Mouse (Mus musculus) E14TG2a.4 (cell line): ENCODE measurements around the gene Tead1.
A peak's percentile ranks its signal among the peaks of the same experiment; 100 is the strongest.

ENCODE experiments used
- CTCF ChIP-seq: conservative IDR thresholded peaks from 2 replicates; pipeline ENCODE4 v1.5.1; 2014; ENCODE audit warnings: low read length
- NANOG ChIP-seq: IDR thresholded peaks from 2 replicates; pipeline ENCODE4 v1.6.1; 2014; ENCODE audit warnings: borderline replicate concordance, low read length, mixed read lengths

DNA sequence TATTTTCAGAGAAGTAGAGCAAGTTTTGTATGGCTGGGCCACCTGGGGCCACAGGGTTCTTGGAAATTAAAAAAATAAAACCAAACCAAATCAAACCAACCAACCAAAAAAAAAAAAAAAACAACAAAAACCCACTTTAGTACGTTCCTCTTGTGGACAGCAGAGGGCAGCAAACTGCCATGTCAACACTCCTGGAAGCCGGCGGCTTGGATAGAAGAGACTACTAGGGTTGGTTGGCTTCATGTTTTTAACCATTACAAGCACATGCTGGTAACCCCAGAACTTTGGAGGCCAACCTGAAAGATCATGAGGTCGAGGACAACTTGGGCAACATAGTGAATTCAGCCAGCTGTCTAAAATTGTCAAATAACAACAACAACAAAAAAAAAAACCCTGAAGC lies 240.7 kb downstream of the Tead1 start:
- TF ChIP-seq NANOG (no peak), CTCF (peak; percentile 71)
